Mouse (Mus musculus) lung, adult 2 months (tissue): ENCODE results near the gene Grin2a.

Source experiments
- CTCF ChIP-seq: fragments of 200-500 bp; IDR thresholded peaks from 2 replicates; pipeline ENCODE4 v1.5.1; 2011; ENCODE audit warnings: mild to moderate bottlenecking, low read length, control low read depth; ENCODE audit not compliant: insufficient read depth
- POLR2A ChIP-seq: fragments of 200-500 bp; IDR thresholded peaks from 2 replicates; pipeline ENCODE4 v1.6.1; 2011; ENCODE audit warnings: low read depth, mild to moderate bottlenecking, control low read depth, low read length, borderline replicate concordance; ENCODE audit errors: extremely low read depth

GRCm38 (mm10) chr16:10003001-10003400 lies 7.6 kb upstream of the Grin2a start:
- TF ChIP-seq POLR2A (no peak), CTCF (no peak)
